Mouse (Mus musculus) small intestine, adult 2 months (tissue): ENCODE results near the gene Ercc1.

Source experiments
- CTCF ChIP-seq: fragments of 200-500 bp; IDR thresholded peaks from 2 replicates; pipeline ENCODE4 v1.5.1; 2012; ENCODE audit warnings: low read depth, mild to moderate bottlenecking, control low read depth, inconsistent platforms, low read length, moderate library complexity, mixed read lengths; ENCODE audit not compliant: insufficient replicate concordance, insufficient read length; ENCODE audit errors: extremely low read depth
- POLR2A ChIP-seq: fragments of 200-500 bp; IDR thresholded peaks from 2 replicates; pipeline ENCODE4 v1.6.1; 2012; ENCODE audit warnings: low read depth, mild to moderate bottlenecking, control low read depth, inconsistent platforms, low read length, moderate library complexity

GRCm38 (mm10) chr7:19305796-19306765 lies 38.5 kb upstream of the Ercc1 start:
- TF ChIP-seq CTCF (no peak), POLR2A (no peak)
